Mouse (Mus musculus): ENCODE results near the gene Ifngr2. TPM values are rescaled to one million over a fixed set of nuclear protein-coding genes. Genes with fewer than 3 reads are reported as not detected.

The Ifngr2 gene
- polyA plus RNA-seq, 1 experiment from 2014 or later, result 63.0 TPM

- peaks cover 5% of the 10 kb centered on the region for H3K36me3 ChIP-seq (ENCODE audit: poor library complexity, severe bottlenecking)
- no peaks in the 10 kb centered on the region for H3K9me3 ChIP-seq (replicated peaks)
- WGBS, result 58% methylated on average over 13 of the region's 13 CpGs
- no peak overlapping the region for H3K4me3 ChIP-seq
- no peak overlapping the region for H3K9ac ChIP-seq
- no peak overlapping the region for H3K4me2 ChIP-seq
- peaks cover 15% of the 10 kb centered on the region; the same call in 1 of the 2 replicates for H3K4me1 ChIP-seq
- H3K27ac ChIP-seq, result no peak overlapping the region
- ATAC-seq, result no peak
- no peaks in the 10 kb centered on the region for H3K27me3 ChIP-seq
Observed at GRCm38 (mm10) chr16:91575151-91575550, 28.3 kb downstream of the Ifngr2 start.

- H3K9ac ChIP-seq, result no peak overlapping the region
- H3K36me3 ChIP-seq (ENCODE audit: poor library complexity, severe bottlenecking), result peaks cover 15% of the 10 kb centered on the region
- ATAC-seq, result peak; percentile 94
- 77% methylated on average over 14 of the region's 14 CpGs for WGBS
- H3K4me2 ChIP-seq, result no peak overlapping the region
- peaks cover 15% of the 10 kb centered on the region; the same call in 1 of the 2 replicates for H3K4me1 ChIP-seq
- no peaks in the 10 kb centered on the region for H3K9me3 ChIP-seq (replicated peaks)
- H3K27me3 ChIP-seq, result no peaks in the 10 kb centered on the region
- H3K27ac ChIP-seq, result peak overlapping the region; percentile 48
- no peak overlapping the region for H3K4me3 ChIP-seq
Observed at GRCm38 (mm10) chr16:91578980-91579720, 32.3 kb downstream of the Ifngr2 start.

- H3K9ac ChIP-seq, result no peak overlapping the region
- peaks cover 34% of the 10 kb centered on the region for H3K36me3 ChIP-seq (ENCODE audit: poor library complexity, severe bottlenecking)
- no peaks in the 10 kb centered on the region for H3K9me3 ChIP-seq (replicated peaks)
- H3K4me2 ChIP-seq, result no peak overlapping the region
- no peaks in the 10 kb centered on the region for H3K27me3 ChIP-seq
- no peak for ATAC-seq
- 0 out of 2 replicates have a peak, but pooled peaks cover 6% of the 10 kb centered on the region for H3K4me1 ChIP-seq
- 68% methylated on average over 2 of the region's 2 CpGs for WGBS
- H3K4me3 ChIP-seq, result no peak overlapping the region
- H3K27ac ChIP-seq, result no peak overlapping the region
Observed at GRCm38 (mm10) chr16:91582307-91582706, 35.4 kb downstream of the Ifngr2 start.

GRCm38 (mm10) chr16:91585617-91586016 is 38.7 kb downstream of the Ifngr2 start:
- 95% methylated on average over 5 of the region's 5 CpGs for WGBS
- no peaks in the 10 kb centered on the region for H3K9me3 ChIP-seq (replicated peaks)
- no peak overlapping the region for H3K4me3 ChIP-seq
- H3K4me1 ChIP-seq, result peaks cover 5% of the 10 kb centered on the region
- no peak overlapping the region for H3K9ac ChIP-seq
- no peak overlapping the region for H3K4me2 ChIP-seq
- ATAC-seq, result no peak
- peaks cover 31% of the 10 kb centered on the region for H3K36me3 ChIP-seq (ENCODE audit: poor library complexity, severe bottlenecking)
- no peaks in the 10 kb centered on the region for H3K27me3 ChIP-seq
- no peak overlapping the region for H3K27ac ChIP-seq

- Histone ChIP-seq H3K9ac (no peak overlapping the region), H3K4me1 (peaks cover 5% of the 10 kb centered on the region), H3K4me2 (no peak overlapping the region), H3K4me3 (no peak overlapping the region), H3K27ac (no peak overlapping the region), H3K36me3 (ENCODE audit: poor library complexity, severe bottlenecking) (peaks cover 25% of the 10 kb centered on the region), H3K27me3 (no peaks in the 10 kb centered on the region), H3K9me3 (replicated peaks) (no peaks in the 10 kb centered on the region)
- 95% methylated on average over 6 of the region's 6 CpGs for WGBS
- no peak for ATAC-seq
Observed at GRCm38 (mm10) chr16:91586244-91586643, 39.4 kb downstream of the Ifngr2 start.

GRCm38 (mm10) chr16:91587730-91588453 is 41.0 kb downstream of the Ifngr2 start:
- Histone ChIP-seq H3K27ac (no peak overlapping the region), H3K36me3 (ENCODE audit: poor library complexity, severe bottlenecking) (peaks cover 31% of the 10 kb centered on the region), H3K4me1 (peaks cover 5% of the 10 kb centered on the region), H3K4me2 (no peak overlapping the region), H3K9ac (no peak overlapping the region), H3K9me3 (replicated peaks) (no peaks in the 10 kb centered on the region), H3K27me3 (no peaks in the 10 kb centered on the region), H3K4me3 (no peak overlapping the region)
- WGBS, result 54% methylated on average over 6 of the region's 6 CpGs
- ATAC-seq, result no peak

GRCm38 (mm10) chr16:91588703-91589102 is 41.8 kb downstream of the Ifngr2 start:
- ATAC-seq, result no peak
- Histone ChIP-seq H3K4me1 (peaks cover 5% of the 10 kb centered on the region), H3K4me3 (no peak overlapping the region), H3K36me3 (ENCODE audit: poor library complexity, severe bottlenecking) (peaks cover 31% of the 10 kb centered on the region), H3K9ac (no peak overlapping the region), H3K4me2 (no peak overlapping the region), H3K27me3 (no peaks in the 10 kb centered on the region), H3K27ac (no peak overlapping the region), H3K9me3 (replicated peaks) (no peaks in the 10 kb centered on the region)
- 89% methylated on average over 3 of the region's 3 CpGs for WGBS

- Histone ChIP-seq H3K9me3 (replicated peaks) (no peaks in the 10 kb centered on the region), H3K9ac (no peak overlapping the region), H3K4me3 (no peak overlapping the region), H3K4me1 (peaks cover 23% of the 10 kb centered on the region), H3K36me3 (ENCODE audit: poor library complexity, severe bottlenecking) (0 out of 2 replicates have a peak, but pooled peaks cover 10% of the 10 kb centered on the region), H3K4me2 (no peak overlapping the region), H3K27me3 (no peaks in the 10 kb centered on the region), H3K27ac (no peak overlapping the region)
- ATAC-seq, result no peak
- 82% methylated on average over 8 of the region's 8 CpGs for WGBS
Observed at GRCm38 (mm10) chr16:91592162-91592561, 45.3 kb downstream of the Ifngr2 start.

- Histone ChIP-seq H3K27ac (no peak overlapping the region), H3K4me2 (no peak overlapping the region), H3K36me3 (ENCODE audit: poor library complexity, severe bottlenecking) (0 out of 2 replicates have a peak, but pooled peaks cover 10% of the 10 kb centered on the region), H3K4me3 (no peak overlapping the region), H3K9me3 (replicated peaks) (no peaks in the 10 kb centered on the region), H3K9ac (no peak overlapping the region), H3K27me3 (no peaks in the 10 kb centered on the region), H3K4me1 (peaks cover 18% of the 10 kb centered on the region)
- WGBS, result 83% methylated on average over 3 of the region's 3 CpGs
- no peak for ATAC-seq
Observed at GRCm38 (mm10) chr16:91593262-91593661, 46.4 kb downstream of the Ifngr2 start.

GRCm38 (mm10) chr16:91595076-91595475 is 48.2 kb downstream of the Ifngr2 start:
- H3K9ac ChIP-seq, result no peak overlapping the region
- no peak overlapping the region for H3K27ac ChIP-seq
- peaks cover 18% of the 10 kb centered on the region for H3K4me1 ChIP-seq
- H3K27me3 ChIP-seq, result peaks cover 8% of the 10 kb centered on the region
- no peak overlapping the region for H3K4me3 ChIP-seq
- 80% methylated on average over 6 of the region's 6 CpGs for WGBS
- ATAC-seq, result peak; percentile 26; the same call in 1 of the 2 replicates
- no peaks in the 10 kb centered on the region for H3K9me3 ChIP-seq (replicated peaks)
- H3K4me2 ChIP-seq, result peak overlapping the region; percentile 17
- H3K36me3 ChIP-seq (ENCODE audit: poor library complexity, severe bottlenecking), result 0 out of 2 replicates have a peak, but pooled peaks cover 10% of the 10 kb centered on the region

GRCm38 (mm10) chr16:91596397-91596778 is 49.5 kb downstream of the Ifngr2 start:
- ATAC-seq, result no peak
- 0 out of 2 replicates have a peak, but pooled peaks cover 10% of the 10 kb centered on the region for H3K36me3 ChIP-seq (ENCODE audit: poor library complexity, severe bottlenecking)
- peaks cover 18% of the 10 kb centered on the region for H3K4me1 ChIP-seq
- H3K9ac ChIP-seq, result peak overlapping the region; percentile 86
- no peaks in the 10 kb centered on the region for H3K9me3 ChIP-seq (replicated peaks)
- peak overlapping the region; percentile 78 for H3K4me3 ChIP-seq
- no peak overlapping the region for H3K27ac ChIP-seq
- WGBS, result 18% methylated on average over 9 of the region's 9 CpGs
- H3K4me2 ChIP-seq, result peak overlapping the region; percentile 80
- peaks cover 10% of the 10 kb centered on the region for H3K27me3 ChIP-seq

Data from forebrain, embryonic 13.5 days (tissue).